8 mouse cellular contexts compared by ENCODE assay signal in genomic region chr15:99421152-99421551, GRCm38 (mm10). TPM values are rescaled to one million over a fixed set of nuclear protein-coding genes. Genes with fewer than 3 reads are reported as not detected.
DNase-seq lines count a peak whose midpoint lies in the region; ATAC-seq and TF ChIP-seq lines count a peak whose summit lies in the region.

No protein-coding gene starts in this region.

- H3K4me3 ChIP-seq in gastrocnemius, adult 2 months: peak overlapping the region; percentile 55
- H3K4me3 ChIP-seq in hindbrain, embryonic 10.5 days: no peak overlapping the region
- no peak overlapping the region for H3K4me3 ChIP-seq in liver, embryonic 15.5 days (replicated peaks)
- H3K4me3 ChIP-seq in testis, adult 2 months (ENCODE audit: control insufficient read depth, low read depth, low read length): peak overlapping the region; percentile 90

- peak overlapping the region; percentile 86 for H3K27ac ChIP-seq in gastrocnemius, adult 2 months
- H3K27ac ChIP-seq in hindbrain, embryonic 10.5 days: peak overlapping the region; percentile 90
- peak overlapping the region; percentile 42; the same call in 1 of the 2 replicates for H3K27ac ChIP-seq in liver, embryonic 15.5 days (replicated peaks)
- H3K27ac ChIP-seq in testis, adult 2 months (ENCODE audit: control insufficient read depth, insufficient read depth, low read depth, low read length): peak overlapping the region; percentile 76

- no peak overlapping the region for H3K9ac ChIP-seq in liver, embryonic 15.5 days

- peaks cover 50% of the 10 kb centered on the region for H3K36me3 ChIP-seq in hindbrain, embryonic 10.5 days
- no peaks in the 10 kb centered on the region for H3K36me3 ChIP-seq in liver, embryonic 15.5 days (replicated peaks)
- H3K36me3 ChIP-seq in testis, adult 2 months (ENCODE audit: control insufficient read depth, insufficient read depth, low read length): no peaks in the 10 kb centered on the region

- DNase-seq in gastrocnemius, adult 2 months: no peak
- DNase-seq in gastrocnemius, postnatal 36 days: no peak
- DNase-seq in embryo, embryonic 9.5 days (ENCODE audit: extremely low spot score): peak; percentile 31
- no peak for DNase-seq in hindbrain, embryonic 10.5 days (ENCODE audit: low spot score)
- DNase-seq in left cerebral cortex, postnatal 25 days (ENCODE audit: low spot score in 2 of 2): no peak
- DNase-seq in frontal cortex, postnatal 36 days (ENCODE audit: low spot score in 2 of 2): no peak

- 0 out of 2 replicates have a peak, but pooled peaks have one; percentile 3 for TF ChIP-seq POLR2A in testis, adult 2 months (IDR thresholded peaks at IDR 0.05; ENCODE audit: control insufficient read depth, low read depth, low read length)

- peak overlapping the region; percentile 42 for H3K4me2 ChIP-seq in liver, embryonic 15.5 days

- ATAC-seq in liver, embryonic 15.5 days (ENCODE audit: insufficient read depth): no peak

- H3K27me3 ChIP-seq in hindbrain, embryonic 10.5 days (ENCODE audit: insufficient read depth, poor library complexity, severe bottlenecking): no peaks in the 10 kb centered on the region
- no peaks in the 10 kb centered on the region for H3K27me3 ChIP-seq in liver, embryonic 15.5 days
- H3K27me3 ChIP-seq in testis, adult 2 months (ENCODE audit: control insufficient read depth, insufficient read depth, low read length): no peaks in the 10 kb centered on the region

- H3K4me1 ChIP-seq in hindbrain, embryonic 10.5 days (replicated peaks): peaks cover 46% of the 10 kb centered on the region
- H3K4me1 ChIP-seq in liver, embryonic 15.5 days (replicated peaks): peaks cover 20% of the 10 kb centered on the region
- H3K4me1 ChIP-seq in testis, adult 2 months (ENCODE audit: control insufficient read depth, insufficient read depth, low read length): peaks cover 21% of the 10 kb centered on the region

- no peaks in the 10 kb centered on the region for H3K9me3 ChIP-seq in hindbrain, embryonic 10.5 days
- no peaks in the 10 kb centered on the region for H3K9me3 ChIP-seq in liver, embryonic 15.5 days (replicated peaks)

- 77% methylated on average over 9 of the region's 9 CpGs for WGBS in hindbrain, embryonic 10.5 days
- WGBS in liver, embryonic 15.5 days (ENCODE audit: insufficient replicate concordance): 40% methylated on average over 9 of the region's 9 CpGs

- no peak for TF ChIP-seq CTCF in gastrocnemius, adult 2 months (IDR thresholded peaks at IDR 0.05)
- TF ChIP-seq CTCF in testis, adult 2 months (IDR thresholded peaks at IDR 0.05; ENCODE audit: control insufficient read depth, insufficient read depth, insufficient replicate concordance, low read depth, low read length): no peak

- intact Hi-C loops in gastrocnemius, adult 2 months (cut with DNase I): no loop called here
- intact Hi-C loops in gastrocnemius, postnatal 36 days (cut with DNase I): no loop called here
- intact Hi-C loops in left cerebral cortex, postnatal 25 days (cut with DNase I): no loop called here

RNA-seq across cellular contexts. Expression of gene Tmbim6, which starts 28.5 kb away (rescaled TPM):
- 100 to 1,000 TPM; 181 to 184 TPM for total RNA-seq in gastrocnemius, adult 2 months (2021)
- total RNA-seq in gastrocnemius, postnatal 36 days (2021): 100 to 1,000 TPM; 165 to 172 TPM
- polyA plus RNA-seq in hindbrain, embryonic 10.5 days (2016; fragmentation: Nextera tagmentation; extraction: Ambion mirVana): 283 and 284 TPM in 2 replicates
- 278 and 304 TPM in 2 replicates for polyA plus RNA-seq in liver, embryonic 15.5 days (2015; fragmentation: Nextera tagmentation; extraction: Ambion mirVana)
- 734 and 786 TPM in 2 replicates for polyA plus RNA-seq in testis, adult 2 months (2012; rRNA removed)
- 100 to 1,000 TPM; 331 to 338 TPM for total RNA-seq in left cerebral cortex, postnatal 25 days (2021)

RNA-seq across cellular contexts. Expression of gene Nckap5l, which starts 36.4 kb away (rescaled TPM):
- total RNA-seq in gastrocnemius, adult 2 months (2021): 1 to 10 TPM; 2.3 to 2.7 TPM
- 1 to 10 TPM; 3.6 to 4.0 TPM for total RNA-seq in gastrocnemius, postnatal 36 days (2021)
- 13.5 and 15.8 TPM in 2 replicates for polyA plus RNA-seq in hindbrain, embryonic 10.5 days (2016; fragmentation: Nextera tagmentation; extraction: Ambion mirVana)
- 0.92 and 1.3 TPM in 2 replicates for polyA plus RNA-seq in liver, embryonic 15.5 days (2015; fragmentation: Nextera tagmentation; extraction: Ambion mirVana)
- 3.9 and 4.4 TPM in 2 replicates for polyA plus RNA-seq in testis, adult 2 months (2012; rRNA removed)
- total RNA-seq in left cerebral cortex, postnatal 25 days (2021): 10 to 100 TPM; 16.8 to 22.3 TPM

RNA-seq across cellular contexts. Expression of gene Fmnl3, which starts 50.9 kb away (rescaled TPM):
- total RNA-seq in gastrocnemius, adult 2 months (2021): 1 to 10 TPM; 5.5 to 7.2 TPM
- total RNA-seq in gastrocnemius, postnatal 36 days (2021): 1 to 10 TPM; 6.6 to 7.0 TPM
- polyA plus RNA-seq in hindbrain, embryonic 10.5 days (2016; fragmentation: Nextera tagmentation; extraction: Ambion mirVana): 10.7 and 14.6 TPM in 2 replicates
- polyA plus RNA-seq in liver, embryonic 15.5 days (2015; fragmentation: Nextera tagmentation; extraction: Ambion mirVana): 3.5 and 3.8 TPM in 2 replicates
- polyA plus RNA-seq in testis, adult 2 months (2012; rRNA removed): 14.3 and 15.3 TPM in 2 replicates
- total RNA-seq in left cerebral cortex, postnatal 25 days (2021): 10 to 100 TPM in 1 of 2 experiments, 1 to 10 TPM in 1; 9.5 to 10.7 TPM

RNA-seq across cellular contexts. Expression of gene Bcdin3d, which starts 53.4 kb away (rescaled TPM):
- total RNA-seq in gastrocnemius, adult 2 months (2021): 1 to 10 TPM; 4.3 to 4.5 TPM
- total RNA-seq in gastrocnemius, postnatal 36 days (2021): 1 to 10 TPM; 3.0 to 3.5 TPM
- 19.3 and 20.2 TPM in 2 replicates for polyA plus RNA-seq in hindbrain, embryonic 10.5 days (2016; fragmentation: Nextera tagmentation; extraction: Ambion mirVana)
- polyA plus RNA-seq in liver, embryonic 15.5 days (2015; fragmentation: Nextera tagmentation; extraction: Ambion mirVana): 5.2 and 5.3 TPM in 2 replicates
- 4.6 and 4.7 TPM in 2 replicates for polyA plus RNA-seq in testis, adult 2 months (2012; rRNA removed)
- 1 to 10 TPM; 4.6 to 4.9 TPM for total RNA-seq in left cerebral cortex, postnatal 25 days (2021)

Comparison
In these comparisons a context has a peak if more than half of its experiments do, and no peak if none do; other contexts are left out.
1. H3K4me3 ChIP-seq: peak in gastrocnemius, adult 2 months (single experiment) and testis, adult 2 months (single experiment); none in hindbrain, embryonic 10.5 days (single experiment) and liver, embryonic 15.5 days (single experiment).
2. Peak in every context shown above with its lines, with median percentiles within 50 percentile points of each other: H3K27ac ChIP-seq.